Mouse (Mus musculus): ENCODE measurements around the gene Cav2. TPM values are rescaled to one million over a fixed set of nuclear protein-coding genes. Genes with fewer than 3 reads are reported as not detected.

The Cav2 gene
- 1.9 and 2.4 TPM in 2 replicates for polyA plus RNA-seq (2012; rRNA removed)

GRCm38 (mm10) chr6:17280939-17281756 is at the start of gene Cav2:
TSS of gene Cav2 (plus strand) at chr6:17281185.

GRCm38 (mm10) chr6:17305954-17306601 is 25.1 kb downstream of the Cav2 start, which contains the start of gene Cav1:
TSS of gene Cav1 (plus strand) at chr6:17306335.

Other genes with a start within 250 kb of the Cav2 start
- gene Tes, start 216.0 kb upstream of the Cav2 start, polyA plus RNA-seq (2012; rRNA removed): 7.4 and 7.6 TPM in 2 replicates
- 7.2 and 7.4 TPM in 2 replicates for gene Cav1, start 25.1 kb downstream of the Cav2 start, polyA plus RNA-seq (2012; rRNA removed)
- 6.0 and 6.6 TPM in 2 replicates for gene Met, start 182.6 kb downstream of the Cav2 start, polyA plus RNA-seq (2012; rRNA removed)